Mouse (Mus musculus) embryonic fibroblast, embryonic 13.5 days (primary cell): Measurements from ENCODE around the gene Sema5a.

Experiments
- CTCF ChIP-seq: IDR thresholded peaks from 2 replicates; pipeline ENCODE4 v1.5.1; 2011; ENCODE audit warnings: mild to moderate bottlenecking, control low read depth, low read length, moderate library complexity, borderline replicate concordance; ENCODE audit not compliant: insufficient read depth
- POLR2A ChIP-seq: IDR thresholded peaks from 2 replicates; pipeline ENCODE4 v1.6.1; 2011; ENCODE audit warnings: low read depth, mild to moderate bottlenecking, control low read depth, low read length, moderate library complexity

GRCm38 (mm10) chr15:32558925-32559324 is 314.3 kb downstream of the Sema5a start:
- TF ChIP-seq CTCF, result no peak
- TF ChIP-seq POLR2A, result no peak
